Mouse (Mus musculus): ENCODE measurements around the gene Olfr548-ps1.

- no peak for TF ChIP-seq FLI1 (IDR thresholded peaks at IDR 0.05; ENCODE audit: low read length)
- TF ChIP-seq GATA1 (IDR thresholded peaks at IDR 0.05; ENCODE audit: borderline replicate concordance, low read length): no peak
Measured at GRCm38 (mm10) chr7:102549570-102549969, 8.9 kb downstream of the Olfr548-ps1 start, which contains the start of gene Olfr549.

Measured in megakaryocyte, embryonic 14.5 days (primary cell).